Mouse (Mus musculus) 3T3-L1 (cell line): ENCODE measurements around the gene Melk.

Experiments
- DNase-seq: peaks from one replicate; pipeline ENCODE4 v3.0.0-alpha.2; 2015; ENCODE audit warnings: low read depth, low spot score

Melk gene

DNA sequence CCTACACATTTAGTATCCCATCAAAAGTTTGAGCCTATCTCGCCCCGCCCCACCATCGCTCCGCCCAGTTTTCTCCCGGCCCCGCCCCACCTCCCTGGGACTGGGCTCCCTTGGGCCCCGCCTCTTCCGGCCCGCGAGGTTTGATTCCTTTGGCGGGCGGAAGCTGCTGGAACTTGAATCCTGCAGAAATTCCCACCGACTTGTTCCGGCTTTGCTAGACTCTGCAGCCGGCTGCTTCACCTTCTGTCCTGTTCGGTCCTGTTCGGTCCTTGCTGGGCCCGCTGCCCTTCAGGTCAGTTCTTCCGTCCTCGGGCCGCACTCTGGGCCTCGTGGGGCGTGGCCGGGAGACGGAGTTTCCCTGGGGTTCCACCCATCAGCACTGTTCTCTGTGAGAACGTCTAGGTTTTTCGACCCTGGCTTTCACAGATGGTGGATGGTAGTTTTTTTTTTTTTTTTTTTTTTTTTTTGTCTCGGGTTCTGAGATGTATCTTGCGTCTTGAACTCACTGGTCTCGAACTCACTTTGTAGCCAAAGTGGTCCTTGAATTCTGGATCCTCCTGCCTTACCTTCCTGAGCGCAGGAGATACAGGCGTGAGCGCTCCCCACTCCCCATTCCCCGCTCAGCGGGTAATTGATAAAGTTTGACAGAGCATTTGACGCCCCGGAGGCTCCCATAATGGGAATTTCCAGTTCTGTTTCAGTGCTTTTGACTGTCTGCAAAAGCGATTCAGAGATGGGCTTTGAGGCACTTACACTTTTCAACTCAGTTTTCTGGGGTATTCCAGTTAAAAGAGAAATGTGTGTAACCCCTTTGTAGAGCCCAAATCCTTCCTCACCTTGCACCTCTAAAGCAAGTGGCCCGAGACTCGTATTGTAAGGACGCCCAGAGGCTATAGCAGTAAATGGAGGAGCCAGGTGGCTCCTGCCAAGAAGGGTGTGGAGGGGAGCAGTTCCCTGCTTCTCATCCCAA lies at the start of gene Melk:
Gene Melk (plus strand): TSS at position 96 of the 970 bp plus-strand sequence.
- DNase-seq, result peak; percentile 92

DNA sequence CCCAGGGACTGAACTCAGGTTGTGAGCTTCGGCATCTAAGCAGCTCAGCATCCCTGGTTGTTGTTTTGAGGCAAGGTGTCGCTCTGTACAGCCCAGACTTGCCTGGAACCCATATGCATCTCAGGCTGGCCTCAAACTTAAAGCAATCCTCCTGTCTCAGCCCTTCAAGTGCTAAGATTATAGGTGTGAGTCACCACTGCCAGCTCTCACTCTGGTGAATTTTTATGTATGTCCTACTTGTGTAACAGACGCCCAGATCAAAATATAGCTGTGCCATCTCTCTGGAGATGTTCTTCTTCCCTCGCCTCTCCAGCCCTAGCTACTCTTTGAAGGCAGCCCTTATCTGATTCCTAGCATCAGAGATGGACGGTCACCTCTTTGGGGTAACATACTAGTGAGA lies 49.2 kb upstream of the Melk start:
- DNase-seq, result no peak

DNA sequence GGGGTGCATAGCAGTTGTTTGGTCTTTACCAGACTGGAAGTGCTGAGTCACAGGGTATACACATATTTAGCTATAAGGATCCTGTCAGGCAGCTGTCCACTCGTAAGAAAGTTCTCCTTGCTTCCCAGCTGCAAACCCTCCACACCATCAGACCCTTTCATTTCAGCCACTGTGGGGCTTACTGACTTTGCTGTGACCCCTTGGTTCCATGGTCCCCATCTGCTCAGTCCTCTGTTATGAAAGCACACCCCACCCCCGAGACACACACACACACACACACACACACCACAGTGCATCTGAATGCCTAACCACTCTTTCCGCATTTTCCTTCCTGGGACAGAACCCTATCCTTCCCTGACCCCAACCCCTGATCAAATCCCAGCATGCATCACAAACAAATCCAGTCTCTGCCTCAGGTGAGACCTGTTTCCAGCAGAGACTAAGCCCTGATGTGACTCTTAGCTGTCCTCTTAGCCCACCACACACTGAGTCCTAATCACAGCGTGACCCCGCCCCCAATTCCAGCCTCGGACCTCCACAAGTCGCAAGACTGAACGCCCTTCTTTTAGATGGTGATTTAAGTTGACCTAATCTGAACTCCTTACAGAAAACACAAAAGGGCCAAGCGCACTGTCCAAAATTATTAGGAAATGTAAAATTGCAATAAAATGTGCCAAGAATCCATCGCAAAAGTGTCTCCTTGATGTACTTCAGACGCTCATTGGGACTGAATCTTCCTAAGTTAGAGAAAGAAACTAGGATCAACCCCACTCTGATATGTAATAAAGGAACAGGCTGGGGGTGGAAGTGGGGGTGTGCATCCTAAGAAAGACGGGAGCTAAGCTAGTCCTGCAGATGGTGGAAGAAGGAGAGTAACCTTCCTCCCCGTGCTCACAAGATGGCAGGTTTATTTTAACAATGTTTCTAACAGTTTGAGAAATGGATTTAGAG lies 48.4 kb upstream of the Melk start:
- no peak for DNase-seq

DNA sequence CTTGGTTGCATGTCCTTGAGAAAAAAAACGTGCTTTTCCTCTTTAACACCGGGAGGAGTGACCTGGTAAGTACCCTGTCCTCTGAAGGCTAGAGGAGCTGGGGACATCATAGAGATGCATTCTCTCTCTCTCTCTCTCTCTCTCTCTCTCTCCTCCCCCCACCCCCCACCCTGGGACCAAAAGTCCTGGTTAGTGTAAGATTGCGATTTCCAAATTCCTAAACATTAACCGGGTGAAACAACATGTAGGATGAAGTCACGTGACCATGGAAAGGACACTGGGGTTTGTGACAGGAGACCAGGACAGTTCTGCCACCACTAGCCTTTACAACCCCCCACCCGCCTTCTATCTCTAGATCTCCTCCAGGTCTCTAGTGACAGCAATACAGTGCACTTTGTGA lies 47.5 kb upstream of the Melk start:
- no peak for DNase-seq

- no peak for DNase-seq
Observed at GRCm38 (mm10) chr4:44254579-44254978, 46.1 kb upstream of the Melk start.

DNA sequence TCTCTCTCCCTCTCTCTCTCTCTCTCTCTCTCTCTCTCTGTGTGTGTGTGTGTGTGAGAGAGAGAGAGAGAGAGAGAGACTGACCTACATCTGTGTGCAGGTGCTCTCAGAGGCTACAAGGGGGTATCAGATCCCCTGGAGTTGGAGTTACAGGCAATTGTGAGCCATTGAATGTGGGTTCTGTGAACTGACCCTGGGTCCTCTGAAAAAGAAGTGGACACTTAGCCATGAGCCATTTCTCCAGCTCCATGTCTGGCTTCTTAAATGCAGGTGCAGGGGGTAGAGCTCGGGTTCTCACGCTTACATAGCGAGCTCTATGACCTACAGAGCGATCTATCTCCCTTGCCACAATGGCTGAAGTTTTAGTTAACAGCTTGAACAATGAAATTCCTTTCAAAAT lies 41.5 kb upstream of the Melk start:
- no peak for DNase-seq

DNA sequence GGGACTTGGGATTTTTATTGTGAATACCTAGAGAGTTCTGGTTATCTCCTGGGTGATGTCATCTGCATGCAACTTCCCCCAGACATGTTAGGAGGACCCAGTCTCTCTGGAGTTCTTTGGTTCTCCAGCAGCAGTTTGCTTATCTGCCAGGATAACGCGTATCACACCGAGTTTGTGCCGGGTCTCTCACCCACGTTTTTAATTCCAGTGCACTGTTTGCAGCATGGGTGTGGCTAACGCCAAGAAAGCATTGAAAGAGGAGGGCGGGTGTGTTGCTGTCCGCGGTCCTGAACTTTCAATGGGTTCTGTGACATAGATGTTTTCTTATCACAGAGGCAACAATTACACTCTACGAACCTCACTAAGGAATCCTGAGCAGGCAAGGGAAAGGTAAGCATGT lies 40.4 kb upstream of the Melk start:
- DNase-seq, result peak; percentile 81

GRCm38 (mm10) chr4:44265500-44265899 lies 35.2 kb upstream of the Melk start:
- no peak for DNase-seq

DNA sequence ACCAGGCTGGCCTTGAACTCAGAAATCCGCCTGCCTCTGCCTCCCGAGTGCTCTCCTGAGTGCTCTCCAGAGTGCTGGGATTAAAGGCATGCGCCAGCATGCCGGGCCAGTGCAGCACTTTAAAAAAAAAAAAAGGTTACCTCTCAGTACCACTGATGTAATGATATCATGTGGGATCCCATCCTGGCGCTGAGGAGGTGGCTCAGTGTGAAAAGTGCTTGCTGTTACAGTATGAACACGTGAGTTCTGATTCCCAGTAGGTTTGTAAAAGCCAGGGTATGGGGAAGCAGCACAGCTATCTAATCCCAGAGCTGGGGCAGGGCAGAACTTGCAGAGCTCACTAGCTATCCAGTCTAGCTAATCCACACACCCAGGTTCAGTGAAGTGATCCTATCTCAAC lies 33.2 kb upstream of the Melk start:
- DNase-seq, result no peak

DNA sequence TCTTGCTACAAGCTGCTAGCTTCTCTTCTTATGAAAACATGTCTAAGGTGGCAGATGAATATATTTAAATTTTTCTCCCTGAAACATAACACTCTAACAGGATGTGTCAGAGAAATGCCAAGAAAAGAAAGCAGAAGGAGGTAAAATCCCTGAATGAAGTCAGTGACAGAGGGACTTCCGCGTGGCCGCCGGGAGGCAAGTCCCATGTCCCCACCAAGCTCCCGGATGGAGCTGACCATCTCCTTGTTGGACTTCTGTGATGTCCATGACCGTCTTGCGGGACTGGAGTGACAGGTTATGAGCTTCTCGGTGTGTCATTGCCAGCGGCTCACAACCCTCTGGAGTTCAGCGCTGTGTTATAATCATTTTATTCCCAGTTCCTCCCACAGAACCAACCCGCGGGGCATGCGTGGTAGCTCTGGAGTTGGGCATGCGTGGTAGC lies 31.3 kb upstream of the Melk start:
- no peak for DNase-seq

GRCm38 (mm10) chr4:44271134-44271533 lies 29.5 kb upstream of the Melk start:
- peak; percentile 56 for DNase-seq

- DNase-seq, result peak; percentile 96
Observed at GRCm38 (mm10) chr4:44281597-44282265, 18.9 kb upstream of the Melk start.

GRCm38 (mm10) chr4:44292534-44292933 lies 8.1 kb upstream of the Melk start:
- DNase-seq, result peak; percentile 83

DNA sequence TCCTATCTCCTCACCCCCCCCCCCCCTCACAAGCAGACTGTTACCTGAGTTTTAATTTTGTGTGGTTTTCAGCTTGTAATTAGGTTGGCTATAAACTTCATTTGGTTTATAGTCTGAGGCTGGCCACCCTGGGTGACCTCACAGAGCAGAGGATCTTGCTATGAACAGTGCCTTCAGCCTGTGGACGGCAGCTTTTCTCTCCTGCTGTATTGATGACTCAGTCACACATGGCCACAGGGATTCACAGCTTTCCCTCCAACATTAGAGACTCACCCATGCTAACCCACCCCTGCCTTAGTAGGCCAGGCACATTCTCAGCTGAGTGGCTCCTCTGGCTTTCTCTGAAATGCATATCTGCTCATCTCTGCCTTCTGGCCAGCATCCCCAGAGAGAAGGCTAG lies 4.8 kb upstream of the Melk start:
- DNase-seq, result peak; percentile 21

GRCm38 (mm10) chr4:44306585-44306984 lies 5.9 kb downstream of the Melk start:
- no peak for DNase-seq

DNA sequence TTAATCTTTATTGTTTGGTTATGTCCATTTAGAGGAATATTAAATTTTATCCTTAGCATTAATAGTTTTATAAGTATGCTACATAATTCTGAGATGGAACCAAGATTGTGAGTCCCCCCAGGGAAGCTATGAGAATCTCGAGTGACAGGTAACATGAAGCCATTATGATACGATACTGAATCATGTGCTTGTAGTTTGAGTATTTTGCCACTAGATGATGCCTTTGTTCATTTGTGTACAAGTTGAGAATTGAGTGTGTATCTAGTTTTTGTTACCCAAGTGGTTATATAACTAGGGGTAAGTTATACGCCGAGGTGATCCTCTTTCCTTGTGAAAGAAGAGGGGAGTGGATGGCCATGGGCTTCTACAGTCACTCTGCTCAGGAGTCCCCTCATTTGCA lies 9.8 kb downstream of the Melk start:
- DNase-seq, result peak; percentile 30

DNA sequence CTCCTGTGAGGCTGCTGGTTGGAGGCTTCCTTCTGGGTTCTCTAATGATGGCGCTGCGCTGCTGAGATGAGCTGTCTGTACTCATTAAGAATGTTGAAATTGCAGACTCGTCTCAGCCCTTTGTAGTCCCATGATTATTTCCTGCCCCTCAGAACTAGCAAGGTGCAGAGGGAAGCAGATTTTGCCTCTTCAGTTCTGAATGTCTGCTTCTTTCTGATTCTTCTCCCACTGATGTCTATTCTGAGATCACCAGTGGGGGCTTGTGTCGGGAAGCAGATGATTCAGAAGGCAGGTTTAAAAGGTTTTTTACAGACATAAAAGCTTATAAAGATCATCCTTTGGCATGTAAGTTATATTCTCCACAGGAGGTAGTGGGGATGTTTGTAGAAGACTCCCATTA lies 10.2 kb downstream of the Melk start:
- DNase-seq, result no peak

- no peak for DNase-seq
Observed at GRCm38 (mm10) chr4:44316270-44316809, 15.7 kb downstream of the Melk start.

GRCm38 (mm10) chr4:44320448-44320847 lies 19.8 kb downstream of the Melk start:
- no peak for DNase-seq

- DNase-seq, result no peak
Observed at GRCm38 (mm10) chr4:44322124-44322523, 21.4 kb downstream of the Melk start.

DNA sequence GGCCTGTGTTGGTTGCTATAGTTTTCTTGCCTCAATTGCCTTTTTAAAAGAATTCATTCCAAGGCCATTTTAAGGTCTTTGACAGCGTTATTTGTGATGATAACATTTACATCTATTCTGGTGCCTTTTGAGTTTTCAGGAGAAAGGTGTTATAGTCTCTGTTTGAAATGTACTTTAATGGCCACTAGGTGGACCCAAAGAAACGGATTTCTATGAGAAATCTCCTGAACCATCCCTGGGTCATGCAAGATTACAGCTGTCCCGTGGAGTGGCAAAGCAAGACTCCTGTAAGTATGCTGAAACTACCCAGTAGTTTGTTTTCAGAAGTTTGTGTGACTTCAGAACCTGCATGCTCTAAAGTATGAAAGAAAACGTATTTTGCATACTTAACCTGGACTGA lies 24.8 kb downstream of the Melk start:
- peak; percentile 66 for DNase-seq
